Mouse (Mus musculus) retina, adult 2 months (tissue): ENCODE results near the gene Ccno.
A peak's percentile ranks its signal among the peaks of the same experiment; 100 is the strongest.
"Not testable (repeated sequence)": the region's sequence is repeated elsewhere in the genome, so short reads cannot be mapped to it uniquely, and the experiment has no call there.

ENCODE experiments used
- DNase-seq: peaks from one replicate; pipeline ENCODE4 v3.0.0-alpha.2; 2012; ENCODE audit warnings: low read depth, low spot score

Ccno gene

DNA sequence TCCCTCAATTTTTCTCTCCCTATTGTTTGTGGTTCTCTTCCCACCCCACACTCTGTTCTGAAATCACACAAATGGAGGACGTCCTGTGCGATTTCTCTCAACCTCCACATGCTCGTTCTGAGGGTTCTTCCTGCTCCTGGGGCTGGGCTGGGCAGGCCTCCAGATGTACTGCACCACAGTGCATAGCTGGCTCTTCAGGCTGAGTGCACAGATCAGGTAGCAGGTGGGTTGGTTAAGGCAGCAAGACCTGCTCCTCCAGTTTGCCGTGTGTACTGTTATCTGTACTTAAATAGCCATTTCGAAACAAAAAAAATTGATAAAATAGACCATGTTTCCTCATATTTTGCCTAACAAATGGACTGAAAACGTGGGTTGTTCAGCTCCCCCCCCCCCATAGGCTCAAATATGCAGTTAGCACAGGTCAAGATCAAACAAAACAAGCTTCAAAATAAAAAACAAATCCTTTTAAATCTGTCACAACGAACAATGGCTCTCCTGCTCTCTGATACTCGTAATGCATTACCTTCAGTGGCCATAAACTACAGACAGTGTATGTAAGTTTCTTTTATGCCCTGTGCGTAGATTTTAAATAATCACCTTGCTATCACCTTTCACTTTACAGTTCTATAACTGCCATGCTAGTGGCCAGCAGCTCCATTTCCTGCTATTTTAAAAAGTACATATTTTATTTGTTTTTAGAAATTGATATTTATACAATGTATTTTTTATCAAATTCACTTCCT, 13.1 kb downstream of the Ccno start:
- DNase-seq, result no peak

DNA sequence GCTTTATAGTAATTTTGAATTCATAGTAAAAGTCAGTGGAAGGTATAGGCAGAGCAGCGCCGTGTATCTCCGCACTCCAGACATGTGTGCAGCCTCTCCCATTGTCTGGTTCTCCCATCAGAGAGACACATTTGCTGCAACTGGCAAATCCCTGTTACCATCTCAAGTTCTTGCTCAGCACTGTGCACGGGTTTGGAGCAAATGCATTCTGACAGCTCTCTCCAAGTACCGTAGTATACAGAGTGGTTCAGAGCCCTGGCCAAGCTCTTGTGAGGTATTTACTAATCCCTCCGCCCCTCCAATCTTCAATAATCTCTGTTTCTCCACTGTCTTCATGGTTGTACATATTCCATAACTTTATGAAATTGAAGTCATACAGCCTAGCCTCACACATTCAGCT, 25.1 kb downstream of the Ccno start:
- DNase-seq, result no peak

DNA sequence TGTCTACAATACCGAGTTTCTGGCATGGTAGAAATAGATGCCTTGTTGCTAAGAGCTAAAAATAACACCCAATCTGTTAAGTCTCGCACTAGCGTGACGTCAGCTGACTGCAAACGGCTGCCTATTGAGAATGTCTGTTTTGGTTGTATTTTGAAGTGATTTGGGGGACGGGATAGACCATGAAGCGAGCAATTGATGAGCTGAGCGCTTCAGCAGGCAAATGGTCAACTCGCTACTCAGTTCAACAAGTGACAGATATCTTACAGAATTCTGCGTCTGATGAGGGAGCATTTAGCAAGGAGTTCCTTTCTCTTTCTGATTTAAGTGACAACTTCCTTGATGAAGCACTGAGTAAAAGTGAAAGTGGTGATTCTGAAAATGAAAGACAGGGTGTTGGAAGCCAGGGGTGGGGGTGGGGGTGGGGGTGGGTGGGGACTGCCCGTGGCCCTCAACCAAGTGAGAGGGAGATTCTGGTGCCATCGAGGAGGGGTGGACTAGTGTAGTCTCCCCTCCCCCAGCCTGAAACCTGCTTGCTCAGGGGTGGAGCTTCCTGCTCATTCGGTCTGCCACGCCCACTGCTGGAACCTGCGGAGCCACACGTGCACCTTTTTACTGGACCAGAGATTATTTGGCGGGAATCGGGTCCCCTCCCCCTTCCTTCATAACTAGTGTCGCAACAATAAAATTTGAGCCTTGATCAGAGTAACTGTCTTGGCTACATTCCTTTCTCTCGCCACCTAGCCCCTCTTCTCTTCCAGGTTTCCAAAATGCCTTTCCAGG, 25.8 kb downstream of the Ccno start:
- not testable (repeated sequence) for DNase-seq

DNA sequence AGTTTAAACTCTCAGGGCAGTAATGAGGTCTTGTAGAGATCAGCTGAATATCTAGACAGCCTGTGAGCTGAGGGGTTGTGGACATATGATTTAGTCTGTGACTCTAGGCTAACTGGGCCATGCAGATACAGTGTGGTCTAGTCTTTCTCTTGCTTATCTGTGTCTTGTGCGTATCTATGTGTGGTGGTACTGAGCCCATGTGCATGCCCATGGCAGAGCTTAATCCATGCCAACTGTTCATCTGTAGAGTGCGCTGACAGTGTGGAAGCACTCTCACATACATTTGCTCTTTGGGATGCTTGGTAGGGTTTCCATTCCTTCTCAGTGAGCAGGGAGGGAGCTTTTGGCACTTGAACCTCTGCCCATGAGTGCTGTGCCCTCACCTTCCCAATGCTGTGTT, 33.9 kb downstream of the Ccno start:
- DNase-seq, result no peak

DNA sequence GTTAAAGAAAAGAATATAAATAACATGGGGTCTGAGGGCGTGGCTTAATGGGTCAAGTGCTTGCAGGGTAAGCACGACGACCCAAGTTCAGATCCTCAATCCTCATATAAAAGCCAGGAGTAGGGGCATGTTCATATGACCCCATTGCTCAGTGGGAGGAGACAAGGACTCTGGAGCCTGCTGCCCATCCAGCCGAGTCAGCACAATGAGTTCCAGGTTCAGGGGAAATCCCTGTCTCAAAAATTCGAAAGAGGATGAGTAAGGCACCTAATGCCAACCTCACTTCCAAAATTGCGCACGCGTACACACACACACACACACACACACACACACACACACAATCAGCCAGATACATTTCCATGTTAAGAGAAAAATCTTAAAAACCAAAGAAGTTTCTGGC, 34.9 kb downstream of the Ccno start:
- no peak for DNase-seq

DNA sequence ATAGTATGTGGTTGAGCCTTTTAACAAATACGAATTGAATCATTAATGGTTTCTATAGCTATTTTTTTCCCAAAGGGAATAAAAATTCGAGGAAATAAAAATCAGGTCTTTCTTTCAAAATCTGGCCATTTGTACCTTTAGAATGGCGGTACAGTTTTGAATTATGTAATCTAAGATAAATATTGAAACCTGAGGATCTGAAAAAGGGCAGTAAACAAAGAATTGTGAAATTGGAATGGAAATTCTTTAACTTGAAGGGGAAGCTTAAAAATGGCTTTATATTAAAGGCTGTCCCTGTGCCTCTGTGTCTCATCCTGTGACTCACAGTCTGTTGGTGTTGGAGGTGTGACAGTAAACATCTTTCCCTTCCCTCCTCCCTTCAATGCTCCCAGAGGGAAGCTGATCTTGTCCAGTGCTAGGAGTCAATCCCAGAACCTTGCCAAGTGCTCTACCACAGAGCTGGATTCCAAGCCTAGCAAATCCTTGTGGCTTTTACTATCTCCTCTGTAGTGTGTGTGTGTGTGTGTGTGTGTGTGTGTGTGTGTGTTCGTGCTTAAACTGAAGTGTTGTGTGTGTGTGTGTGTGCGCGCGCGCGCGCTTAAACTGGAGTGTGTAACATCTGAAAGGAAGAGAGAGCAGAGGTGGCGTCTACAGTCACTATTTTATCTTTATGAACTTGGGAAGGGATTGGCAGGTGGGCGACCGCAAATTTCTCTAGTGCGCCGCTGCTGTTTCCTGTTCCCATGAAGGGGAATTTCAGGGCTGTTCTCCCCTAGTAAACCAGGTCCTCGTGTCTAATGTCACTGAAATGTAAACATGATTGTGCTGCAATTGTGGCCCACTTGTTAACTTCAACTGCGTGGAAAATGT, 35.9 kb downstream of the Ccno start:
- DNase-seq, result no peak

DNA sequence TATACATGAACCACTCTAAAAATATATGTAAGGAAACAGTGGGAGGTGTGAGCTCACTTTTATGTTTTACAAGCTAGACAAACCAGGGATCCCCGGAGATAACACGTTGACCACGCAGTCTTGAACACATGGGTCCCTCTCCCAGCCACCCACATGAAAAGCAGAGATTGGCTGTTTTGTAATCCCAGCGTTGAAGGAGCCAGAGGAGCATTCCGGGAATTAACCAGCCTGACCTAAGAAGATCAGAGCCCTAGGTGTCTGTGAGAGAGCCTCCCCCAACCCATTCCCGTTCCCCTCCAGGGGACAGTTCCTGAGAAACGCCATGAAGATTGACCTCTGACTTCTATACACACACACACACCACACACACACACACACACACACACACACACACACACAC, 43.7 kb downstream of the Ccno start:
- no peak for DNase-seq

DNA sequence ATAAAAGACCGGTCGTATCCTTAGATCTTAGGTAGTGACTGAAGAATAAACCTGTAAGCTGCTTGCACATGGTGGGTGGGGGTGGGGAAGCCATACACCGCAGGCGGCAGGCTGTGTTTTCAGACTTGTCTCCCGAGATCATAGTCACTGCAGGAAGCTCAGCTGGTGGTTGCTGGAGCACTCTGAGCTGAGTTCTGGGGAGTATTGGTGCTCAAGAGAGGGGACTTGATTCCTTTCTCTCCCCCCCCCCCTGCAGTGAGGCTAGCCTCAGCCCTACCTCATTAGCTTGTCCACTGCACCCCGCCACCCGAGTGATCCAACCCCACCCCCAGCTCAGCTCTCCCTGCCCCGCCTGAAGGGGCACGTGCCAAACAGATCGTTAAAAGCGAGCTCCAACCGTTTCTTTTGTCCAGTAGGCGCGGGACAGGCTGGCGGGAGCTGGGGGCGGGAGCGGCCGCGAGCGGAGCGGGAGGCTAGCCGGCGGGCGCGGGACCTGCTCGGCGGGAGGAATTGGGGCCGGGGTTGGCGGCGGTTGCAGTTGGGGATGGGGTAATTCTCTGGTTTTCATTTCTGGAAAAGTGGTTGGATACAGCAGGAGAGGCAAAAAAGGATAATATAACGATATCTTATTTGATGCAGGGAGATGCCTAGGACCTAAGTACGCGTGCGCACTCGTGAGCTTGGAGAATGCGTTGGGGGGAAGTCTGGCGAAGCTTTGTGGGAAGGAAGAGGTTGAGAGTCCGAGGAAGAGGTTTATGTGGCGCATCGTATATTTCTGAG, 44.4 kb downstream of the Ccno start:
- no peak for DNase-seq

DNA sequence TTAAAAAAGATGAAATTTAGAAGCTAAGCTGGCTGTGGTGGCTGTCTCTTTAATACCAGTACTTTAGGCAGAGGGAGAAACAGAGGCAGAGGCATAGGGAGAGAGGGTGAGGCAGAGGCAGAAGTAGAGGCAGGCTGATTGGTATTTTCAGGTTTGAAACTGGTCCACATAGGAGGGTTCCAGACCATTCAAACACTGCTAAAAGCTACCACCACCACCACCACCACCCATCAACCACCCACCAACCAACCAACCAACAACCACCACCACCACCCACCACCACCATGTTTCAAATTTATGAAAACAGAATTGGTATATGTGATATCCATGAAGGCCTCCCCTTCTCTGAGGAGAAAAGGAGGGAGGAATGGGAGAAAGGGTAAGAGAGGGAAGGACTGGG, 45.2 kb downstream of the Ccno start:
- DNase-seq, result no peak

DNA sequence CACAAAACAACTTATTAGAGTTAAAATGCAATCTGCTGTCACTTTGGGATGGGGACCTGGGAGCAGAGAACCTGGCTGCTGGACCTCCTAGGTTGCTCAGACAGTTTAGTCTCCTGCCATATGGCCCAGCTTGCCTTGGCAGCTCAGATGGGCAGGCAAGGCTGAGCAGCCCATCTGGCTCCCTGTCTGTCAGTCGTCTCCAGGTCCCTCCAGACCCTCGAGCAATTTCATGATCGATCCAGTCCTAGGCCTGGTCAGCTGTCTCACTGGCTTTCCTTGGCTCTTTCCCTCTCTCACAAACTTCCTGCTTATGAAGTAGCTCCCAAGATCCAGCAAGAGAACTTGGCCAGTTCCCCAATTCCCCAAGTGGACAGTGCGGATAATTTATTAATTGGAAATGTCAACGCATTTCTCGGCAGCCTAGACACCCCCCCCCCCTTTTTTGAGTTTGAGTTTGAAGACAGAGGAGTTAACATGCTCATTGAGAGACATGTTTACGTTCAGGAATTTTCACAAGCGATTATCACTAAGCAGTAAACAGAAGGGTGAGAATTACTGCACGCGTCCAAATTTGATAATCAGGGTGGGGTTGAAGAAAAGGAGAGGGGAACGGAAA, 46.8 kb downstream of the Ccno start:
- no peak for DNase-seq

DNA sequence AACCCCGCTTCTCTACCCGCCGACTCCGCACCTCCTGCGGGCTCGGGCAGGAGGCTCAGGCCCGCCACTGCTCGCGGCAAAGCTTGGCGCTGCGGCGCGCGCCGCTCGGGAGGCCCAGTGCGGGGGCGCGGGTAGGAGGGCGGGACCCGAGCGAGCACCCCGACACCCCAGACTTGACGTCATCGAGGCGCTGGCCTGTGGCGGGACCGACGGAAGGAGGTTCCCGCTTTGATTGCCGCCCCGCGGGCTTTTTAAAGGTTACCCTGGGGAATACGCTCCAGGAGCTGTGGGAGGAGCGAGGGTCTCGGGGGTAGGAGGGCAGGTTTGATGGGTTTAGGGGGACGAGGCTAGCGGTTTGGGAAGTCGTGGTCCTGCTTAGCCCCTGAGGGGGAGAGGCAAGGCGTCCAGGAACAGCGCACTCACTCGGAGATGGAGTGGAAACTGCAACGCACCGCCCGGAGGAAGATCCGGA, 47.4 kb downstream of the Ccno start, which contains the start of gene Cdc20b:
TSS of gene Cdc20b (plus strand) at position 162 of the 472 bp plus-strand sequence.
- DNase-seq, result no peak

DNA sequence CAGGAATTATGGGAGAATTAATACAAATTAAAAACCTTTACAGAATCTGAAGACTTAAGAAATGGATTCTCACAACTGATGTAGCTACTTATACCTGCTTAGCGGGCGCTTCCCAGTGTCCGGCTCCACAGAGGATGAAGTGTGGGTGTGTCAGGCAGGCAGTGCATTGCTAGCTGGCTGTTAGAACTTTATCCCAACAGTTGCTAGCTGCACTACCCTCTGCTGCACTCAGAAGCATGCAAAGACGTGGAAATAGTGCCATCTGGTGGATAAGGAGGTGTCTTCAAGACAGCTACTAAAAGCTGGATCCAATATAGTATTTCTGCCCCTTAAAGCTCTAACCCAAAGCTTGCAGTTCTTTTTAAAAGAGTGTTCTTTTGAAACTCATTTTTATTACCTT, 48.2 kb downstream of the Ccno start:
- DNase-seq, result peak; percentile 64
